Mouse (Mus musculus) telencephalon, adult 2 months (tissue): ENCODE measurements at regions not wholly inside any gene's neighbourhood (a gene's known extent, or its start where the extent isn't known, plus 50 kb on each side); places are given as distances from the start of the nearest gene placed in this dataset.

Experiments used
- DNase-seq: peaks from one replicate; pipeline ENCODE4 v3.0.0-alpha.2; 2011; ENCODE audit warnings: low read depth, low spot score

GRCm38 (mm10) chrX:142540264-142540663 lies 140.9 kb upstream of the Tmem164 start:
- DNase-seq, result no peak

- no peak for DNase-seq
Observed at GRCm38 (mm10) chrX:142552196-142552595, 129.0 kb upstream of the Tmem164 start.

- DNase-seq, result no peak
Observed at GRCm38 (mm10) chrX:142554161-142554560, 127.0 kb upstream of the Tmem164 start.

DNA sequence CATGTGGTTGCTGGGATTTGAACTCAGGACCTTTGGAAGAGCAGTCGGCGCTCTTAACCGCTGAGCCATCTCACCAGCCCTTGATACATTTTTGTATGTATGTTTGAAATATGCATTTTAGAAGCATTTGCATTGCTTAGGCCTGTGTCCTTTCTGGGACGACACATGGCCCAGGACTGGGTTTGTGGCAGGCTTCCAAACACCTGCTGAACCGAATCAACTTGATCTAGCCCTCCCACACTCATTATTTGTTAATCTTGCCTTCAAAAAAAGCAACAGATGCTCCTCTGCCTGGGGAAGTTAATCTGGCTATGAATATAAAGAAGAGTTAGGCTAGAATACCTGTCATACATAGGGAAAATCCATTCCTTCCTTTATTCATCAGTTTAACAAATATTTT lies 123.7 kb upstream of the Tmem164 start:
- no peak for DNase-seq

DNA sequence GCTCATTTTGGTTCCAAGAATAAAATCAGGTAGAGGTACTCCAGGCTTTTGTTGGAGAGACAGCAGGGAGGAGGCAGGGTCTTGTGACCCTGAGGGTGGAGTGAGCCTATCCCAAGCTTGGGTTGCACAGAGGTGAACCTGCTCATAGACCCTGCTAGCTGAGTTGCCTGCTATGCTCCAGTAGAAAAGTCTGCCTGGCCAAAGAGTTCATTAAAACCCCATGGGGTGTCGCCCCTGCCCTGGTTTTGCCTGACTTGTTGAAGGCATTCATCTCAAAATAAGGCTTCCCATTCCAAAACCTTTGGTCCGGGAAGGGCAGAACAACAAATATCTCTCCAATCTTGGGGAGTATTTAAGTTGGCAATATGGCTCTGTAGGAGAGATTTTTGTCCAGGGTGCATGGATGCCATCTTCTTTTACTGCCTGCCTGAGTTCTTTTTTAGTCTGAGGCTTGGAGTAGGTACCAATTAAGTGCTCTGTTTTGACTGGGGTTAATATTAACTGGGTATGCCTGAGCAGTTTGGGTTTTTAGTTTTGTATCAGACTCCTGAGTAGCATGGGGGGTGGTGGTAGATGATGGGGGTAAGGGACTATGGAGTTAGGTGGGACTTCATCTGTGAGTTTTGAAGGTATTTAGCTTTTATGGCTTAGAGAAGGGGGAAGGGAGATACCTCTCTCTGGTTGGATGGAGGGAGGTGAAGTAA lies 120.8 kb upstream of the Tmem164 start:
- DNase-seq, result no peak

- no peak for DNase-seq
Observed at GRCm38 (mm10) chrX:142561788-142562187, 119.4 kb upstream of the Tmem164 start.

GRCm38 (mm10) chrX:142564186-142564585 lies 117.0 kb upstream of the Tmem164 start:
- no peak for DNase-seq

GRCm38 (mm10) chrX:142571772-142572171 lies 109.4 kb upstream of the Tmem164 start:
- DNase-seq, result no peak

DNA sequence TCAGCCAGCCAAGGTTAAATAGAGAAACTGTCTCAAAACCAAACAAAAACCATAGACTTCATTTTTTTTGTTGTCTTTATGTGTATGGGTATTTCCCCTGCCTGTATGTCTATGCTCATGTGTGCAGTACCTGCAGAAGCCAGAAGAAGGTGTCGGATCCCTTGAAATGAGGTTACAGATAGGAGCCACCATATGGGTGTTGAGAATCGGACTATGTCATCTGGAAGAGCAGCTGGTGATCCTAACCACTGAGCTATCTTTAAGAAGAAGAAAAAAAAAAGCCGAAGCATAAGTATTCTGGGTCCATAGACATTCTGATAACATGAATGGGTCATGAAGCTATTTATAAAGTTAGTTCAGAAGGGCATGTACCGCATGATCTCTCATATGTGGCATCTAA lies 107.2 kb upstream of the Tmem164 start:
- no peak for DNase-seq

- DNase-seq, result no peak
Observed at GRCm38 (mm10) chrX:142574945-142575710, 106.1 kb upstream of the Tmem164 start.

DNA sequence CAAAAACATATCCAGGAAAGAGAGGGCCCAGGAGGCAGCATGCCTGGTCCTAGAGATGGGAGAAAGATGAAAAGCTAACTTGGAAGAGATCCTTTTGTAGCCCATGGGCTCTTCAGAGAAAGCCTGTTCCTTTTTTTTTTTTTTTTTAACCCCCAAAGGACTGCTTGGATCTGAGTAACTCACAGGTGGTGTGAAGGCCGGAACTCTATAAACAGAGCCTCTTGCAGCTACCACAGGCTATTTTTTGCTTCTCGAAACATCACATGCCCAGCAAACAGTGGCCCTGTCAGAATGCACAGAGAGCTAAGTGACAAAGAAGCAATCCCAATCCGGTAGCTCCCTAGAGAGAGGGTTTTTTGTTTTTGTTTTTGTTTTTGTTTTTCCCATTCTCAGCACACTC lies 105.1 kb upstream of the Tmem164 start:
- peak; percentile 19 for DNase-seq

- DNase-seq, result no peak
Observed at GRCm38 (mm10) chrX:142577449-142578081, 103.6 kb upstream of the Tmem164 start.

GRCm38 (mm10) chrX:142585281-142585680 lies 95.9 kb upstream of the Tmem164 start:
- DNase-seq, result no peak

DNA sequence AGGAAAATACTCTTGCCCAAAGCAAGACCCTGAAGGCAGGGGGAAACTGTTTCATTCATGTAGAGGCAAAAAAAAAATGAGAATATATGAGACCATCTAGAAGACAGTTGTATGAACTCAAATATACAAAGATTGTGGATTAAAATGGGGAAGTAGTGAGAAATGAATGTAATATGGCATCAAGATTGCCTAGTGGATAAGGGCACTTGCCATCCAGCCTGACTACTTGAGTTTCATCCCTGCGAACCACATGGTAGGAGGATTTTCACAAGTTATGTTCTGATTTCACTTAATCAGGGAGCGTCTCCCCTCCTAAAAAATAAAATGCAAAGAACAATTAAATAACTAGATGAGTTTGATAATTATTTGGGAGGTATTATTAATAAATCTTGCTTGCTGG lies 81.8 kb upstream of the Tmem164 start:
- no peak for DNase-seq

- no peak for DNase-seq
Observed at GRCm38 (mm10) chrX:142600782-142601181, 80.4 kb upstream of the Tmem164 start.

DNA sequence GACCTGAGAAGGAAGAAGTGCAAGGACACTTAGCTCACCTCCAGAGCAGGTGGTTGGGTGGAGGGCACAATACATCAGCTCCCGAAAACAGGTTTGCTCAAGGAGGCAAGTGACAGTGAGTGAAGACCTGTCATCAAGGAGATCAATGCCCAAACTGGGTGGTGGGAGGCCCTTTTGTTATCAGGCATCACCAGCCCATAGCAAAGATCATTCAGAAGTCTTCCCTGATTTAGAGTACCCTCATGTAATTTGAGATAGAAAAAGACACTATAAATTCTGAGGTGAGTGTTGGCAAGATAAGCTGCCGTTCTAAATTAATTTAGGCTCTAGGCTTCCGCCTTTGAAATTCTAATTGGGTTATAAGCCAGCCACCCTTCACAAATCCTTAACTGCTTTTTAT lies 76.1 kb upstream of the Tmem164 start:
- no peak for DNase-seq

GRCm38 (mm10) chrX:142606595-142607205 lies 74.5 kb upstream of the Tmem164 start:
- DNase-seq, result no peak

GRCm38 (mm10) chrX:142616189-142616872 lies 64.9 kb upstream of the Tmem164 start:
- DNase-seq, result no peak

DNA sequence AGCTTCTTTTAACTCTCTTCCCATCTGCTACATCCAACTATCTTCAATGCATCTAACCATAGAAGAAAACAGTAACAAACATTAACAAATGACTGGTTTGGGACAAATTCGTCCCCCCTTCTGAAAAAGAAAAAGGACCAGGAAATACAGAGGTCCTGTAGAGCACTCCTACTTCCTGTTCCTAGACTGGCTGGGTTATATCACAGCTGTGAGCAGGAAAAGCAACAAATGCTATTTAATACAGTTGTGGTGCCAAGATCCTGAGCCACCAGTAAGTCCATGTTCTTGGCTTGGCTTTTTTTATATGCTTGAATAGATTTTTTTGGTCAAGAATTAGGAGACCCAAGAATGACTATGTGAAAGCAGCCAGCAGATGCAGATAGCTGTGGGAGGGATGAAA lies 62.8 kb upstream of the Tmem164 start:
- DNase-seq, result no peak

DNA sequence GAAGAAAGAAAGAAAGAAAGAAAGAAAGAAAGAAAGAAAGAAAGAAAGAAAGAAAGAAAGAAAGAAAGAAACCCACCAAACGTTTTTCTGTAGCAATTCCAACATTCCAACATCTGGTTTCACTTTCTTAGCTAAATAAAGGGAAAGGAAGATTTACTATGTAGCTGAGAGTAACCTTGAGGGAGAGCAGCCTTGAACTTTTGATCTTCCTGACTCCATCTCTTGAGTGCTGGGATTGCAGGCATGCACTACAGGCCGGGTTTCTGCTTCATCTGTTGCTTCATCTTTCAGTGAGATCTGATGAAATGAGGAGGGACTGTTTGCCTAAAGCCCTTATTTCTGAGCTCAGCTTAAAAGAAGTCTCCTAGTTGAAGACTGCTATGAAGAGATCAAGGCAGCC lies 57.8 kb upstream of the Tmem164 start:
- no peak for DNase-seq

- DNase-seq, result no peak
Observed at GRCm38 (mm10) chrX:142623882-142624281, 57.3 kb upstream of the Tmem164 start.
